Mouse (Mus musculus) testis, postnatal 14 days (tissue): ENCODE results near the gene Adamtsl1.

Experiments
- DNase-seq: peaks from one replicate; pipeline ENCODE4 v3.0.0; 2021; ENCODE audit warnings: low spot score

Gene Adamtsl1

GRCm38 (mm10) chr4:86407200-86407527 lies 893.2 kb downstream of the Adamtsl1 start:
- DNase-seq, result no peak

GRCm38 (mm10) chr4:86408421-86408820 lies 894.4 kb downstream of the Adamtsl1 start:
- no peak for DNase-seq

DNA sequence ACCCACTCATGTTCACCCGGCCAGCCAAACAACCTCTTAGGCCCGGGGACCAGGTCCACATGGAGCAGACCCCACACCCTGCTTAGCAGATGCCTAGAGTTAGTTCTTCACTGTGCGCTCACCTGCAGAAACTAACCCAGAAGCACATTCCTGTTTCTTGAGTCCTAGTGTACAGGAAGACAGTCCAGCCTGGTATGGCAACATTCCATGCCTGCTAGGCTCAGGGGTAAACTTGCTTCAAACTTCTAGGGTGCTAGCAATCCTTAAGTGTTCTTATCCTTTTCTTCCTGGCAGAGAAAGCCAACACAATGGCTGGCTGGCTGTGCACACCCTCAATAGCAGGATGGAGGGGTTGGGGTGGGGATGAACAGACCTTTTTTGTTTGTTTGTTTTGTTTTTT lies 897.0 kb downstream of the Adamtsl1 start:
- DNase-seq, result no peak

DNA sequence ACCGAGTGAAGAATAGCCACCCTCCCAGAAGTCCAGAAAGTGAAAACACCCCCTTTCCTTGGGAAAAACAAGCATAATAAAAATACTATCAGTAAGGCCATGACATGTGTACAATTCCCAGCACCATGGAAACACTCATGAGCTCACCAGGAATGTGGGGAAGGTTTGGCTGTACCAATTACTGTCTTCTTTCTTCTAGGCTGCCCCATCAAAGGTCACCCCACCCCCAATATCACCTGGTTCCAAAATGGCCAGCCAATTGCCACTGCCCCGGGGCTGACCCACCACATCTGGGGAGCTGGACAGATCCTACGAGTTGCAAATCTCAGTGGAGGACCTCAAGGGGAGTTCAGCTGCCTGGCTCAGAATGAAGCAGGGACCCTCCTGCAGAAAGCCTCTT lies 899.4 kb downstream of the Adamtsl1 start:
- no peak for DNase-seq

GRCm38 (mm10) chr4:86416401-86417025 lies 902.5 kb downstream of the Adamtsl1 start:
- no peak for DNase-seq

- DNase-seq, result no peak
Observed at GRCm38 (mm10) chr4:86422586-86422985, 908.6 kb downstream of the Adamtsl1 start.

DNA sequence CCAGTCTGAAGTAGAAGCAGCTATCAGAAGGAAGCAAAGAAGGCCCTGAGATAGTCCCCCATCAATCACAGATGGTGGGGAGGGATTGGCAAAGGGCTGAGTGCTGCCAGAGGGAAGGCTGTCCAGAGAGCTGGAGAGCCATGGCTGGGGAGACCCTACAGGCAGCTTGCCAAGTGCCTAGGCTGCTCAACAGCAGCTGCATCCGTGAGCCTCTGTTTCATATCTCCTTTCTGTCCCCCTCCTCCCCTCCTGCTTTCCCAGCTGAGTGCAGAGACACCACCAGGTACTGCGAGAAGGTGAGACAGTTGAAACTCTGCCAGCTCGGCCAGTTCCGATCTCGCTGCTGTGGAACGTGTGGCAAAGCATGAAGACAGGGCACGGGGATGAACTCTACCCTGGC lies 911.6 kb downstream of the Adamtsl1 start:
- DNase-seq, result no peak

GRCm38 (mm10) chr4:86426549-86426948 lies 912.6 kb downstream of the Adamtsl1 start:
- DNase-seq, result no peak

- no peak for DNase-seq
Observed at GRCm38 (mm10) chr4:86427312-86427711, 913.3 kb downstream of the Adamtsl1 start.

GRCm38 (mm10) chr4:86428091-86428745 lies 914.2 kb downstream of the Adamtsl1 start:
- no peak for DNase-seq

GRCm38 (mm10) chr4:86435631-86436030 lies 921.7 kb downstream of the Adamtsl1 start:
- DNase-seq, result no peak

- DNase-seq, result no peak
Observed at GRCm38 (mm10) chr4:86436336-86436735, 922.4 kb downstream of the Adamtsl1 start.

DNA sequence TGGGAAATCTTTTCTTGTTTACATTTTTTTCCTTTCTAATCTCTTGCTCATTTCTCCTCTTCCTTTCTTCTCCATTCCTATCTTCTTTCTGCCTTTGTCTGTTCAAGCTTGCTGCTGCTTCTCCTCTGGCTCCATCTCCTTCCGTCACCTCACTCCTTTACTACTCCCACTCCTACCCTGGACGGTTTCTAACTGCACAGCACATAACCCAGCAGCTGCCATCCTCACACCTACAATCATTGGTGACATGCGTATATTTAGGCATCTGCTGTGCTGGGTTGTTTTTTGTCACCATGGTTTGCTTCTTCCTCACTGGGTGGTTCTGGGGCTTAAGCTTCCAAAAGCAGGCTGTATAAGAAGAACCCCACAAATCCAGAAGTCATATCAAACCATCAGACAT lies 936.5 kb downstream of the Adamtsl1 start:
- DNase-seq, result no peak

- DNase-seq, result no peak
Observed at GRCm38 (mm10) chr4:86464808-86465207, 950.8 kb downstream of the Adamtsl1 start.
